In genomic region chr16:23997228-23997627, GRCm38 (mm10) we compare ENCODE assay signal across 26 mouse cellular contexts. TPM values are rescaled to one million over a fixed set of nuclear protein-coding genes. Genes with fewer than 3 reads are reported as not detected.
DNase-seq lines count a peak whose midpoint lies in the region; ATAC-seq and TF ChIP-seq lines count a peak whose summit lies in the region.
"Had no signal": no experiment of that assay in that cellular context is flagged by ENCODE, and none has a peak within 500 bp of the region (broad histone marks: within the 10 kb centered on the region; RNA-seq: fewer than 3 reads in every experiment).

No protein-coding gene starts in this region.

- no peak for TF ChIP-seq CTCF in thymus, adult 2 months (IDR thresholded peaks at IDR 0.05; ENCODE audit: borderline replicate concordance, control insufficient read depth, extremely low read depth, insufficient read depth, low read length, poor library complexity)
- TF ChIP-seq CTCF in lung, postnatal 0 days (IDR thresholded peaks at IDR 0.05): no peak

- DNase-seq in thymus, adult 2 months: peak; percentile 12
- no peak for DNase-seq in thymus, adult 18-20 months
- peak; percentile 45 for DNase-seq in CD4-positive helper T cell, adult 2 months (ENCODE audit: low read depth, low spot score)
- no peak for DNase-seq in lung, postnatal 0 days (ENCODE audit: low spot score)
- DNase-seq in embryonic facial prominence, embryonic 10.5 days (ENCODE audit: low spot score): no peak
- DNase-seq: adrenal gland, postnatal 10 days; B cell, adult 2 months; cerebellum, adult 11 months; cerebellum, adult 8-10 months; cerebellum, postnatal 14 days; embryo, embryonic 11 days; gastrocnemius, postnatal 10 days; heart, adult 2 months; heart, postnatal 14 days had no signal

- 71% methylated on average over 3 of the region's 3 CpGs for WGBS in thymus, adult 2 months
- 63% methylated on average over 3 of the region's 3 CpGs for WGBS in lung, postnatal 0 days
- WGBS in forebrain, embryonic 16.5 days: 90% methylated on average over 3 of the region's 3 CpGs
- WGBS in embryonic facial prominence, embryonic 10.5 days: 83% methylated on average over 3 of the region's 3 CpGs

- no peaks in the 10 kb centered on the region for H3K27me3 ChIP-seq in thymus, adult 2 months (ENCODE audit: control insufficient read depth, insufficient read depth, low read length)
- H3K27me3 ChIP-seq in lung, postnatal 0 days (replicated peaks; ENCODE audit: insufficient read depth, low read length): no peaks in the 10 kb centered on the region
- H3K27me3 ChIP-seq in forebrain, embryonic 16.5 days (replicated peaks; ENCODE audit: control insufficient read depth, insufficient read depth, low read length): no peaks in the 10 kb centered on the region
- H3K27me3 ChIP-seq in embryonic facial prominence, embryonic 10.5 days (replicated peaks; ENCODE audit: low read depth, poor library complexity, severe bottlenecking): peaks cover 1% of the 10 kb centered on the region; the same call in 1 of the 2 replicates
- H3K27me3 ChIP-seq: embryonic facial prominence, embryonic 12.5 days; forebrain, embryonic 15.5 days; heart, embryonic 15.5 days had no signal

- H3K4me1 ChIP-seq in thymus, adult 2 months (replicated peaks; ENCODE audit: control insufficient read depth, insufficient read depth, low read length): peaks cover 17% of the 10 kb centered on the region
- peaks cover 7% of the 10 kb centered on the region; the same call in 1 of the 2 replicates for H3K4me1 ChIP-seq in lung, postnatal 0 days (ENCODE audit: insufficient read depth, low read depth, low read length)
- no peaks in the 10 kb centered on the region for H3K4me1 ChIP-seq in forebrain, embryonic 16.5 days (replicated peaks; ENCODE audit: control insufficient read depth, insufficient read depth, low read length)
- peaks cover 10% of the 10 kb centered on the region for H3K4me1 ChIP-seq in embryonic facial prominence, embryonic 10.5 days
- H3K4me1 ChIP-seq: forebrain, embryonic 15.5 days; hindbrain, embryonic 15.5 days had no signal

- TF ChIP-seq POLR2A in thymus, adult 2 months (IDR thresholded peaks at IDR 0.05; ENCODE audit: control insufficient read depth, extremely low read depth, insufficient read depth, low read length, poor library complexity): no peak

- H3K9ac ChIP-seq in lung, postnatal 0 days (replicated peaks; ENCODE audit: low read depth): no peak overlapping the region
- no peak overlapping the region for H3K9ac ChIP-seq in forebrain, embryonic 16.5 days (replicated peaks; ENCODE audit: low read depth, low read length)
- H3K9ac ChIP-seq: embryonic facial prominence, embryonic 12.5 days; forebrain, embryonic 15.5 days; heart, embryonic 15.5 days; hindbrain, embryonic 15.5 days had no signal

- H3K27ac ChIP-seq in thymus, adult 2 months (ENCODE audit: control insufficient read depth, insufficient read depth, low read length): no peak overlapping the region
- no peak overlapping the region for H3K27ac ChIP-seq in lung, postnatal 0 days (ENCODE audit: low read length)
- no peak overlapping the region for H3K27ac ChIP-seq in forebrain, embryonic 16.5 days (ENCODE audit: low read length)
- H3K27ac ChIP-seq in embryonic facial prominence, embryonic 10.5 days (replicated peaks): no peak overlapping the region
- H3K27ac ChIP-seq: embryonic facial prominence, embryonic 12.5 days; forebrain, embryonic 15.5 days; heart, adult 2 months; heart, embryonic 15.5 days; hindbrain, embryonic 15.5 days had no signal

- no peak overlapping the region for H3K4me3 ChIP-seq in thymus, adult 2 months (ENCODE audit: control insufficient read depth, insufficient read depth, low read length)
- no peak overlapping the region for H3K4me3 ChIP-seq in lung, postnatal 0 days (ENCODE audit: low read depth, low read length)
- no peak overlapping the region for H3K4me3 ChIP-seq in forebrain, embryonic 16.5 days (replicated peaks; ENCODE audit: low read length)
- no peak overlapping the region for H3K4me3 ChIP-seq in embryonic facial prominence, embryonic 10.5 days
- H3K4me3 ChIP-seq: embryonic facial prominence, embryonic 12.5 days; forebrain, embryonic 15.5 days; heart, adult 2 months; heart, embryonic 15.5 days; hindbrain, embryonic 15.5 days had no signal

- no peaks in the 10 kb centered on the region for H3K36me3 ChIP-seq in thymus, adult 2 months (ENCODE audit: control insufficient read depth, insufficient read depth, low read length)
- H3K36me3 ChIP-seq in lung, postnatal 0 days (ENCODE audit: insufficient read depth, low read length): no peaks in the 10 kb centered on the region
- no peaks in the 10 kb centered on the region for H3K36me3 ChIP-seq in forebrain, embryonic 16.5 days (ENCODE audit: control insufficient read depth, insufficient read depth)
- H3K36me3 ChIP-seq in embryonic facial prominence, embryonic 10.5 days (replicated peaks): no peaks in the 10 kb centered on the region
- H3K36me3 ChIP-seq: embryonic facial prominence, embryonic 12.5 days; forebrain, embryonic 15.5 days; heart, embryonic 15.5 days; hindbrain, embryonic 15.5 days had no signal

- H3K9me3 ChIP-seq in lung, postnatal 0 days (ENCODE audit: low read length): no peaks in the 10 kb centered on the region
- H3K9me3 ChIP-seq in forebrain, embryonic 16.5 days (ENCODE audit: control insufficient read depth, low read length): no peaks in the 10 kb centered on the region
- no peaks in the 10 kb centered on the region for H3K9me3 ChIP-seq in embryonic facial prominence, embryonic 10.5 days
- H3K9me3 ChIP-seq: embryonic facial prominence, embryonic 12.5 days; forebrain, embryonic 15.5 days; heart, embryonic 15.5 days; hindbrain, embryonic 15.5 days had no signal

- no peak for TF ChIP-seq EP300 in lung, postnatal 0 days (IDR thresholded peaks at IDR 0.05)

- no peak overlapping the region for H3K4me2 ChIP-seq in lung, postnatal 0 days (replicated peaks; ENCODE audit: low read depth, low read length)
- H3K4me2 ChIP-seq in forebrain, embryonic 16.5 days (ENCODE audit: low read length): no peak overlapping the region
- H3K4me2 ChIP-seq: embryonic facial prominence, embryonic 12.5 days; forebrain, embryonic 15.5 days; heart, embryonic 11.5 days; heart, embryonic 15.5 days; hindbrain, embryonic 15.5 days had no signal

- peak; percentile 82 for ATAC-seq in CD4-positive, CD25-positive, alpha-beta regulatory T cell, adult 4 months
- ATAC-seq in inflammation-experienced regulatory T-cells, adult 6 months: peak; percentile 84
- no peak for ATAC-seq in lung, postnatal 0 days
- no peak for ATAC-seq in forebrain, embryonic 16.5 days
- ATAC-seq: forebrain, embryonic 15.5 days had no signal

RNA-seq across cellular contexts. Expression of gene Bcl6, which starts 8.6 kb away (rescaled TPM):
- 103 and 116 TPM in 2 replicates for polyA plus RNA-seq in thymus, adult 2 months (2012; rRNA removed)
- 10 to 100 TPM in 1 of 2 experiments, 1 to 10 TPM in 1; 6.2 to 23.8 TPM for polyA plus RNA-seq in CD4-positive, CD25-positive, alpha-beta regulatory T cell, adult 4 months (2017; shearing (Covaris generic))
- 10 to 100 TPM in 2 of 3 experiments, 1 to 10 TPM in 1; 8.4 to 28.5 (median 10.2) TPM for polyA plus RNA-seq in inflammation-experienced regulatory T-cells, adult 6 months (2017; shearing (Covaris generic))
- polyA plus RNA-seq in lung, postnatal 0 days (2015; fragmentation: Nextera tagmentation; extraction: Ambion mirVana): 2.3 TPM in 2 replicates
- polyA plus RNA-seq in forebrain, embryonic 16.5 days (2015; fragmentation: Nextera tagmentation; extraction: Ambion mirVana): 2.4 and 2.5 TPM in 2 replicates
- polyA plus RNA-seq in embryonic facial prominence, embryonic 10.5 days (2016; fragmentation: Nextera tagmentation; extraction: Ambion mirVana): 0.16 and 0.25 TPM in 2 replicates

RNA-seq across cellular contexts. Expression of gene Gm37419, which starts 8.9 kb away (rescaled TPM):
- polyA plus RNA-seq in thymus, adult 2 months (2012; rRNA removed): not detected in 2 replicates
- not detected for polyA plus RNA-seq in CD4-positive, CD25-positive, alpha-beta regulatory T cell, adult 4 months (2017; shearing (Covaris generic))
- not detected for polyA plus RNA-seq in inflammation-experienced regulatory T-cells, adult 6 months (2017; shearing (Covaris generic))
- not detected in 2 replicates for polyA plus RNA-seq in lung, postnatal 0 days (2015; fragmentation: Nextera tagmentation; extraction: Ambion mirVana)
- polyA plus RNA-seq in forebrain, embryonic 16.5 days (2015; fragmentation: Nextera tagmentation; extraction: Ambion mirVana): not detected in 2 replicates
- not detected in 2 replicates for polyA plus RNA-seq in embryonic facial prominence, embryonic 10.5 days (2016; fragmentation: Nextera tagmentation; extraction: Ambion mirVana)
- polyA plus RNA-seq: brain, embryonic 14.5 days; embryonic facial prominence, embryonic 12.5 days; forebrain, embryonic 11.5 days; frontal cortex, adult 2 months; heart, adult 2 months; heart, embryonic 11.5 days; heart, embryonic 15.5 days; hindbrain, embryonic 11.5 days; hindbrain, embryonic 15.5 days had no signal

Comparison
In these comparisons a context has a peak if more than half of its experiments do, and no peak if none do; other contexts are left out.
1. DNase-seq: peak in thymus, adult 2 months (single experiment) and CD4-positive helper T cell, adult 2 months (single experiment); none in thymus, adult 18-20 months (0 of 2), lung, postnatal 0 days (single experiment) and embryonic facial prominence, embryonic 10.5 days (single experiment).
2. ATAC-seq: peak in CD4-positive, CD25-positive, alpha-beta regulatory T cell, adult 4 months (single experiment) and inflammation-experienced regulatory T-cells, adult 6 months (single experiment); none in lung, postnatal 0 days (single experiment) and forebrain, embryonic 16.5 days (single experiment).